Mouse (Mus musculus) ES-Bruce4 (cell line): ENCODE measurements at regions not wholly inside any gene's neighbourhood (a gene's known extent, or its start where the extent isn't known, plus 50 kb on each side); places are given as distances from the start of the nearest gene placed in this dataset.

Experiments
- H3K27ac ChIP-seq: 2 replicates; pipeline ENCODE4 v1.5.1; 2012; ENCODE audit warnings: low read length, inconsistent platforms; ENCODE audit not compliant: insufficient read depth
- H3K27me3 ChIP-seq: 2 replicates; pipeline ENCODE4 v1.6.1; 2012; ENCODE audit warnings: mild to moderate bottlenecking, low read length, inconsistent platforms; ENCODE audit not compliant: control insufficient read depth, poor library complexity, insufficient read depth, severe bottlenecking
- H3K36me3 ChIP-seq: 2 replicates; pipeline ENCODE4 v1.6.1; 2012; ENCODE audit warnings: inconsistent platforms, mild to moderate bottlenecking, low read length, moderate library complexity; ENCODE audit not compliant: control insufficient read depth, poor library complexity, insufficient read depth, severe bottlenecking
- H3K4me1 ChIP-seq: one replicate; pipeline ENCODE4 v1.8.1; 2011; ENCODE audit warnings: low read length; ENCODE audit not compliant: control insufficient read depth, insufficient read depth
- H3K4me3 ChIP-seq: 2 replicates; pipeline ENCODE4 v1.5.1; 2011; ENCODE audit warnings: low read depth, mild to moderate bottlenecking, low read length
- H3K9ac ChIP-seq: 2 replicates; pipeline ENCODE4 v1.6.1; 2012; ENCODE audit warnings: low read depth, mild to moderate bottlenecking, inconsistent platforms; ENCODE audit not compliant: poor library complexity, severe bottlenecking
- H3K9me3 ChIP-seq: replicated peaks from 2 replicates; pipeline ENCODE4 v1.6.1; 2012; ENCODE audit warnings: mild to moderate bottlenecking, low read length, inconsistent platforms; ENCODE audit not compliant: control insufficient read depth, poor library complexity, insufficient read depth, severe bottlenecking
- CTCF ChIP-seq: IDR thresholded peaks from one replicate; pipeline ENCODE4 v1.8.1; 2011; ENCODE audit warnings: low read depth, low read length
- EP300 ChIP-seq: IDR thresholded peaks from 2 replicates; pipeline ENCODE4 v1.6.1; 2011; ENCODE audit warnings: low read depth, low read length; ENCODE audit not compliant: insufficient read depth
- POLR2A ChIP-seq: IDR thresholded peaks from one replicate; pipeline ENCODE4 v1.8.1; 2011; ENCODE audit warnings: low read length; ENCODE audit not compliant: insufficient read depth

DNA sequence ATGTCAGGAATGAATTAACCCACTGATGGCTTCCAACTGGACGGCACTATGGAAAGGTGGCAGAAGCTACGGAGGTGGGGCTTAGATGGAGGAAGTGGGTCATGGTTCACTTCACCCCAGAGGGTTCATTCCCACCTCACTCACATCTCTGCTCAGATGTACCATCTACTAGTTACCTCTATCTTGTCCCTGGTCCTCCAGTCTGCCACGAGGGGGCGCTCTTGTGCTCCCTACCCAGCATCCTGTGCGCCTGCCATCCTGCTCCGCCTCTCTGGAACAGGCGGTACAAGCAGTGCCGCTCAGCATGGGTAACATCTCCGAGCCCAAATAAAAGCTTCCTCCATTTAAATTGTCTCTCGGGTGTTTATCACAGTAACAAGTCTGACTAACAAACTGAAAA, 148.3 kb downstream of the Zfp36l2 start:
- Histone ChIP-seq H3K27ac (no peak overlapping the region), H3K4me1 (no peaks in the 10 kb centered on the region), H3K4me3 (no peak overlapping the region), H3K9ac (no peak overlapping the region), H3K9me3 (no peaks in the 10 kb centered on the region), H3K36me3 (no peaks in the 10 kb centered on the region), H3K27me3 (no peaks in the 10 kb centered on the region)
- peak; percentile 90 for TF ChIP-seq CTCF
- no peak for TF ChIP-seq EP300
- no peak for TF ChIP-seq POLR2A

DNA sequence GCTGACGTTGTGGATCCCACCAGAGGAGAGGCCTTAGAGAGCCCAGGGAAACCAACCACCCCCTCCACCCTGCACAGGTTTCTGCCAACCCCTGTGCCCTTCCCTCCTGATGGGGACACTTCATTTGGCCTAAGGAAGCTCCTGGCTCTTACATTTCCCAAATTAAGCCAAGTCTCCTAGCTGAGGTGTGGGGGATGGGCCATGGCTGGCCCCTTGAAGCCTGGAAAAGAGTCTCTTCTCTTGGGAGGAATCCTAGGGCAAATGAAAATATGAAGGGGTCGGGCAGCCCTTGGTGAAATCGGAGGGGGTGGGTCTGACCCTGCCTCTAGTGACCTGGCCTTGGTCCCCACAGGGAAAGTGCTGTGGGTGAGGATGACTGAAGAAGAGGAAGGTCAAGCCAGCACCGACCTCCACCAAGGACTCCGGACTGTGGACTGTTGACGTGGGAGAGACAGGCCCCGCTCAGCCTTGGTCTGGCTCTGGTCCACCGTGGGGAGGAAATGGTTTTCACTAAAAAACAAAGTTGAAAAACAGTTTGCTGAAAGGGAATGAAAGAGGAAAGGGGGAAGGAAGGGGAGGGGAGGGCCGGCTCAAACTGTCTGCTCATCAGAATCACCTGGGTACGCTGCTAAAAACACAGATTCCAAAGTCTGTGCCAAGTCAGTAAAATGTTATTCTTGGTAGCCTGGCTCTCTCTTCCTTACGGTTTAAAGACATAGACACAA, 150.0 kb downstream of the Zfp36l2 start:
- Histone ChIP-seq H3K4me1 (no peaks in the 10 kb centered on the region), H3K27me3 (no peaks in the 10 kb centered on the region), H3K27ac (no peak overlapping the region), H3K4me3 (no peak overlapping the region), H3K9me3 (no peaks in the 10 kb centered on the region), H3K9ac (no peak overlapping the region), H3K36me3 (no peaks in the 10 kb centered on the region)
- TF ChIP-seq CTCF, result no peak
- TF ChIP-seq POLR2A, result no peak

GRCm38 (mm10) chr17:84036056-84036455, 151.7 kb downstream of the Zfp36l2 start:
- Histone ChIP-seq H3K27me3 (no peaks in the 10 kb centered on the region), H3K27ac (no peak overlapping the region), H3K4me1 (no peaks in the 10 kb centered on the region), H3K9me3 (no peaks in the 10 kb centered on the region), H3K36me3 (no peaks in the 10 kb centered on the region), H3K4me3 (no peak overlapping the region), H3K9ac (no peak overlapping the region)
- TF ChIP-seq CTCF (no peak), EP300 (no peak), POLR2A (no peak)

DNA sequence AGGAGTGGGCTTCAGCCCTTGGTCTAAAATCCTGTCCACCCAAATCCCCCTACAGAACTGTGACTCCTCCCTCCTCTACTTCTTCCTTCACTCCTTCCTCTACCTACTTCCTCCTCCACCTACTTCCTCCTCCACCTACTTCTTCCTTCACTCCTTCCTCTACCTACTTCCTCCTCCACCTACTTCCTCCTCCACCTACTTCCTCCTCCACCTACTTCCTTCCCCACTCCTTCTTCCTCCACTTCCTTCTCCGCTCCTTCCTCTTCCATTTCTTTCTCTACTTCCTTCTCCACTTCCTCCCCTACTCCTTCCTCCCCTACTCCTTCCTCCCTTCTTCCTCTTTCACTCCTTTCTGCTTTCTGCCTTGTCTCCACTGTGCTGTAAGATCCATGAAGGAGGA, 152.9 kb downstream of the Zfp36l2 start:
- no peak overlapping the region for H3K9ac ChIP-seq
- H3K4me1 ChIP-seq, result no peaks in the 10 kb centered on the region
- TF ChIP-seq EP300, result no peak
- TF ChIP-seq POLR2A, result no peak
- TF ChIP-seq CTCF, result no peak
- H3K27me3 ChIP-seq, result no peaks in the 10 kb centered on the region
- H3K36me3 ChIP-seq, result no peaks in the 10 kb centered on the region
- H3K27ac ChIP-seq, result no peak overlapping the region
- H3K9me3 ChIP-seq, result no peaks in the 10 kb centered on the region
- no peak overlapping the region for H3K4me3 ChIP-seq

DNA sequence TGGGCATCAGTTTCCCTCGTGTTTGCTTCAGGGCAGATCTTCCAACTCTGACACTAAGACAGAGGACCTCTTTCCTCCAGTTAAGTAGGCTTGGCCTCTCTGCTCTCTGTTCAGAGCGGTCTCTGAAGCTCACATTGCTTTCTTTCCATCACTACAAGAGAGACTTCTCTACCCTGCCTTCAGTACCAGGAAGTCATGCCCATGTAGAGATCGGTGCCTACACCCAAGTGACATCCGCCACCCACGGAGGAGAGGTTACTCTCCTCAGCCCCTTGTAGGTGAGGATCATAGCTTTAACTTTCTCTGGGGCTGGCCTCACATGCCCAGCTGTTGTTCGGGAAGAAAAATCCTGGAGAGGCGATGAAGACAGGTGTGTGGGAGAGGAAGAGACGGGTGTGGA, 155.3 kb downstream of the Zfp36l2 start:
- Histone ChIP-seq H3K27ac (no peak overlapping the region), H3K9ac (no peak overlapping the region), H3K36me3 (no peaks in the 10 kb centered on the region), H3K27me3 (no peaks in the 10 kb centered on the region), H3K9me3 (no peaks in the 10 kb centered on the region), H3K4me1 (no peaks in the 10 kb centered on the region), H3K4me3 (no peak overlapping the region)
- TF ChIP-seq CTCF (no peak), POLR2A (no peak), EP300 (no peak)

GRCm38 (mm10) chr17:84031833-84032232, 155.9 kb downstream of the Zfp36l2 start:
- Histone ChIP-seq H3K4me1 (peaks cover 1% of the 10 kb centered on the region), H3K27ac (no peak overlapping the region)

More at GRCm38 (mm10) chr17:84031833-84032232, 155.9 kb downstream of the Zfp36l2 start:
- Histone ChIP-seq H3K9ac (no peak overlapping the region), H3K36me3 (no peaks in the 10 kb centered on the region), H3K27me3 (no peaks in the 10 kb centered on the region), H3K9me3 (no peaks in the 10 kb centered on the region), H3K4me3 (no peak overlapping the region)
- TF ChIP-seq EP300 (no peak), CTCF (no peak), POLR2A (no peak)
